Mouse (Mus musculus) heart, embryonic 16.5 days (tissue): ENCODE measurements around the gene a. TPM values are rescaled to one million over a fixed set of nuclear protein-coding genes. Genes with fewer than 3 reads are reported as not detected.

Experiments used
- ATAC-seq: fragments of 200-750 bp; cut with Nextera tagmentation; replicated peaks from 2 replicates; pipeline ENCODE4 v1.8.0; 2017; ENCODE audit warnings: moderate number of reproducible peaks; ENCODE audit not compliant: insufficient read depth, low FRiP score; ENCODE audit errors: extremely low read depth
- H3K27ac ChIP-seq: fragments of 300-500 bp; sonication (generic); 2 replicates; pipeline ENCODE4 v1.5.1; 2014; ENCODE audit warnings: mild to moderate bottlenecking, low read length, control low read depth, moderate library complexity
- H3K27me3 ChIP-seq: fragments of 300-500 bp; sonication (generic); 2 replicates; pipeline ENCODE4 v1.6.1; 2014; ENCODE audit warnings: low read length, mixed read lengths; ENCODE audit not compliant: control insufficient read depth, insufficient read depth
- H3K36me3 ChIP-seq: fragments of 300-500 bp; sonication (generic); 2 replicates; pipeline ENCODE4 v1.6.1; 2014; ENCODE audit not compliant: control insufficient read depth, insufficient read depth
- H3K4me1 ChIP-seq: fragments of 300-500 bp; sonication (generic); 2 replicates; pipeline ENCODE4 v1.6.1; 2014; ENCODE audit warnings: low read length, mixed read lengths; ENCODE audit not compliant: control insufficient read depth, insufficient read depth
- H3K4me2 ChIP-seq: fragments of 300-500 bp; sonication (generic); 2 replicates; pipeline ENCODE4 v1.6.1; 2014; ENCODE audit warnings: low read depth, mild to moderate bottlenecking, control low read depth, low read length
- H3K4me3 ChIP-seq: fragments of 300-500 bp; sonication (generic); 2 replicates; pipeline ENCODE4 v1.5.1; 2014; ENCODE audit warnings: mild to moderate bottlenecking, control low read depth, low read length
- H3K9ac ChIP-seq: fragments of 300-500 bp; sonication (generic); 2 replicates; pipeline ENCODE4 v1.6.1; 2014; ENCODE audit warnings: low read length, control low read depth
- H3K9me3 ChIP-seq: fragments of 300-500 bp; sonication (generic); replicated peaks from 2 replicates; pipeline ENCODE4 v1.6.1; 2016; ENCODE audit warnings: low read length; ENCODE audit not compliant: control insufficient read depth
- whole genome bisulfite sequencing: fragments of 180-500 bp; shearing (Covaris S2); extraction: QIAGEN DNeasy Blood & Tissue Kit; methylation state at CpG from one replicate; pipeline ENCODE4 v1.1.7; 2014; 5-methylcytosine and 5-hydroxymethylcytosine counted together
- polyA plus RNA-seq: library from polyadenylated mRNA; unstranded; fragments of >200 nt; fragmentation: Nextera tagmentation; extraction: Ambion mirVana; gene quantifications from 2 replicates; pipeline ENCODE4 v1.2.1, GENCODE M21; 2015

Gene a
- polyA plus RNA-seq, 1 experiment from 2014 or later, result 0.93 TPM

GRCm38 (mm10) chr2:154941952-154942351 is 150.8 kb downstream of the a start:
- Histone ChIP-seq H3K27ac (no peak overlapping the region), H3K4me1 (no peaks in the 10 kb centered on the region), H3K4me2 (no peak overlapping the region), H3K9me3 (no peaks in the 10 kb centered on the region), H3K9ac (no peak overlapping the region), H3K4me3 (no peak overlapping the region), H3K36me3 (no peaks in the 10 kb centered on the region), H3K27me3 (no peaks in the 10 kb centered on the region)
- 59% methylated on average over 10 of the region's 10 CpGs for WGBS
- ATAC-seq, result no peak

GRCm38 (mm10) chr2:154942546-154942945 is 151.3 kb downstream of the a start:
- no peak overlapping the region for H3K4me3 ChIP-seq

GRCm38 (mm10) chr2:154943101-154943500 is 151.9 kb downstream of the a start:
- 7% methylated on average over 11 of the region's 11 CpGs for WGBS
- no peaks in the 10 kb centered on the region for H3K27me3 ChIP-seq
- no peak for ATAC-seq
- H3K9me3 ChIP-seq, result no peaks in the 10 kb centered on the region
- H3K36me3 ChIP-seq, result no peaks in the 10 kb centered on the region
- H3K4me1 ChIP-seq, result no peaks in the 10 kb centered on the region
- H3K4me2 ChIP-seq, result peak overlapping the region; percentile 39
- H3K4me3 ChIP-seq, result peak overlapping the region; percentile 12
- no peak overlapping the region for H3K9ac ChIP-seq
- no peak overlapping the region for H3K27ac ChIP-seq

More at GRCm38 (mm10) chr2:154942546-154942945, 151.3 kb downstream of the a start:
- no peaks in the 10 kb centered on the region for H3K36me3 ChIP-seq
- WGBS, result 61% methylated on average over 11 of the region's 11 CpGs
- no peak overlapping the region for H3K27ac ChIP-seq
- no peaks in the 10 kb centered on the region for H3K27me3 ChIP-seq
- H3K9ac ChIP-seq, result no peak overlapping the region
- no peak for ATAC-seq
- H3K4me2 ChIP-seq, result peak overlapping the region; percentile 39
- H3K4me1 ChIP-seq, result no peaks in the 10 kb centered on the region
- H3K9me3 ChIP-seq, result no peaks in the 10 kb centered on the region

- Histone ChIP-seq H3K27me3 (peaks cover 3% of the 10 kb centered on the region; the same call in 1 of the 2 replicates), H3K36me3 (no peaks in the 10 kb centered on the region), H3K27ac (no peak overlapping the region), H3K9ac (no peak overlapping the region), H3K9me3 (no peaks in the 10 kb centered on the region), H3K4me1 (no peaks in the 10 kb centered on the region), H3K4me2 (no peak overlapping the region), H3K4me3 (no peak overlapping the region)
- 85% methylated on average over 3 of the region's 3 CpGs for WGBS
- ATAC-seq, result no peak
Observed at GRCm38 (mm10) chr2:154946921-154947320, 155.7 kb downstream of the a start.

GRCm38 (mm10) chr2:154949352-154949751 is 158.2 kb downstream of the a start:
- H3K4me3 ChIP-seq, result no peak overlapping the region
- 44% methylated on average over 7 of the region's 7 CpGs for WGBS
- peaks cover 6% of the 10 kb centered on the region; the same call in 1 of the 2 replicates for H3K27me3 ChIP-seq
- no peaks in the 10 kb centered on the region for H3K36me3 ChIP-seq
- H3K4me1 ChIP-seq, result no peaks in the 10 kb centered on the region
- H3K4me2 ChIP-seq, result no peak overlapping the region
- H3K27ac ChIP-seq, result no peak overlapping the region
- no peaks in the 10 kb centered on the region for H3K9me3 ChIP-seq
- H3K9ac ChIP-seq, result no peak overlapping the region
- no peak for ATAC-seq

GRCm38 (mm10) chr2:154949877-154950276 is 158.7 kb downstream of the a start:
- no peaks in the 10 kb centered on the region for H3K36me3 ChIP-seq
- H3K27ac ChIP-seq, result no peak overlapping the region
- H3K9ac ChIP-seq, result no peak overlapping the region
- no peak overlapping the region for H3K4me3 ChIP-seq
- ATAC-seq, result no peak
- H3K27me3 ChIP-seq, result peaks cover 6% of the 10 kb centered on the region; the same call in 1 of the 2 replicates
- no peaks in the 10 kb centered on the region for H3K4me1 ChIP-seq
- no peaks in the 10 kb centered on the region for H3K9me3 ChIP-seq
- no peak overlapping the region for H3K4me2 ChIP-seq
- WGBS, result 74% methylated on average over 9 of the region's 9 CpGs

GRCm38 (mm10) chr2:154950601-154951000 is 159.4 kb downstream of the a start:
- no peak overlapping the region for H3K4me2 ChIP-seq
- H3K4me1 ChIP-seq, result no peaks in the 10 kb centered on the region
- ATAC-seq, result no peak
- peaks cover 6% of the 10 kb centered on the region; the same call in 1 of the 2 replicates for H3K27me3 ChIP-seq
- no peak overlapping the region for H3K9ac ChIP-seq
- H3K36me3 ChIP-seq, result no peaks in the 10 kb centered on the region
- no peaks in the 10 kb centered on the region for H3K9me3 ChIP-seq
- no peak overlapping the region for H3K27ac ChIP-seq
- WGBS, result 37% methylated on average over 5 of the region's 5 CpGs
- no peak overlapping the region for H3K4me3 ChIP-seq

GRCm38 (mm10) chr2:154959486-154959885 is 168.3 kb downstream of the a start:
- no peak for ATAC-seq
- 89% methylated on average over 5 of the region's 5 CpGs for WGBS

GRCm38 (mm10) chr2:154959909-154960308 is 168.7 kb downstream of the a start:
- Histone ChIP-seq H3K4me2 (no peak overlapping the region), H3K4me3 (no peak overlapping the region), H3K4me1 (no peaks in the 10 kb centered on the region; the same call in 1 of the 2 replicates), H3K36me3 (no peaks in the 10 kb centered on the region), H3K27me3 (no peaks in the 10 kb centered on the region), H3K9ac (no peak overlapping the region), H3K27ac (no peak overlapping the region), H3K9me3 (no peaks in the 10 kb centered on the region)
- WGBS, result 79% methylated on average over 3 of the region's 3 CpGs
- no peak for ATAC-seq

More at GRCm38 (mm10) chr2:154959486-154959885, 168.3 kb downstream of the a start:
- Histone ChIP-seq H3K9ac (no peak overlapping the region), H3K9me3 (no peaks in the 10 kb centered on the region), H3K27me3 (no peaks in the 10 kb centered on the region), H3K36me3 (no peaks in the 10 kb centered on the region), H3K4me3 (no peak overlapping the region), H3K4me2 (no peak overlapping the region), H3K27ac (no peak overlapping the region), H3K4me1 (no peaks in the 10 kb centered on the region; the same call in 1 of the 2 replicates)
